Mouse (Mus musculus) urinary bladder, postnatal 4 days (tissue): Measurements from ENCODE around the gene Clvs2.

Experiments
- DNase-seq, 2 experiments: peaks; one replicate each; pipeline ENCODE4 v3.0.0; 2021 to 2022; ENCODE audit warnings: low spot score in 2 of 2

Clvs2 gene

GRCm38 (mm10) chr10:33624131-33624879, at the start of gene Clvs2:
Gene Clvs2, minus strand, starts transcription at chr10:33624769.
- peak in 1 of 2 experiments; percentile 64 for DNase-seq

- peak in 1 of 2 experiments; percentile 80 for DNase-seq
Observed at GRCm38 (mm10) chr10:33653142-33653541, 28.6 kb upstream of the Clvs2 start.

- no peak for DNase-seq
Observed at GRCm38 (mm10) chr10:33623577-33623991, 985 bp downstream of the Clvs2 start.

GRCm38 (mm10) chr10:33622700-33623099, 1.9 kb downstream of the Clvs2 start:
- no peak for DNase-seq

- no peak for DNase-seq
Observed at GRCm38 (mm10) chr10:33616207-33616606, 8.4 kb downstream of the Clvs2 start.

GRCm38 (mm10) chr10:33613197-33613596, 11.4 kb downstream of the Clvs2 start:
- no peak for DNase-seq

GRCm38 (mm10) chr10:33592732-33593131, 31.8 kb downstream of the Clvs2 start:
- peak; percentile 18 to 58 for DNase-seq

- no peak for DNase-seq
Observed at GRCm38 (mm10) chr10:33588800-33589199, 35.8 kb downstream of the Clvs2 start.

- no peak for DNase-seq
Observed at GRCm38 (mm10) chr10:33587118-33587517, 37.5 kb downstream of the Clvs2 start.

GRCm38 (mm10) chr10:33558081-33558480, 66.5 kb downstream of the Clvs2 start:
- no peak for DNase-seq

GRCm38 (mm10) chr10:33540331-33540730, 84.2 kb downstream of the Clvs2 start:
- no peak for DNase-seq
